Mouse (Mus musculus) frontal cortex, postnatal 36 days (tissue): ENCODE measurements around the gene Adgrd1.
A peak's percentile ranks its signal among the peaks of the same experiment; 100 is the strongest.
"Not testable (repeated sequence)": the region's sequence is repeated elsewhere in the genome, so short reads cannot be mapped to it uniquely, and the experiment has no call there.

Experiments used
- DNase-seq, 2 experiments: peaks; one replicate each; pipeline ENCODE4 v3.0.0; 2022; ENCODE audit warnings: low spot score in 2 of 2

Adgrd1 gene

DNA sequence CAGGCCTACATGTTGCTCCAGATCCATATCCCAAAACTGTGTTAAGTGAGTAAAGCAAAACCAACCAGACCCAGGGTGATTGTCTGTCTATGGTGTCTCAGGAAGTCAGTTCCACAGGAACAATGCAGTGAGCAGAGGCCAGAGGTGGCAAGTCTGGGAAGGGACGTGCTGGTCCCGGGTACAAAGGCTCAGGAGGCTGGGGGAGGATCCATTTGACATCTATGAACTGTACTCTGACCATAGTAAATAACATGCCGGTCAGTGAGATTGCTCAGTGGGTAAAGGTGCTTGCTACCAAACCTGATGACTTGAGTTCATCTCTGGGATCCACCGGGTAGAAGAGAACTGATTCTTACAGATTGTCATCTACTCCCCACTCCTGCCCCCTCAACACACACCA is 3.4 kb upstream of the Adgrd1 start:
- no peak for DNase-seq

GRCm38 (mm10) chr5:129094236-129094635 is 2.3 kb upstream of the Adgrd1 start:
- no peak for DNase-seq

DNA sequence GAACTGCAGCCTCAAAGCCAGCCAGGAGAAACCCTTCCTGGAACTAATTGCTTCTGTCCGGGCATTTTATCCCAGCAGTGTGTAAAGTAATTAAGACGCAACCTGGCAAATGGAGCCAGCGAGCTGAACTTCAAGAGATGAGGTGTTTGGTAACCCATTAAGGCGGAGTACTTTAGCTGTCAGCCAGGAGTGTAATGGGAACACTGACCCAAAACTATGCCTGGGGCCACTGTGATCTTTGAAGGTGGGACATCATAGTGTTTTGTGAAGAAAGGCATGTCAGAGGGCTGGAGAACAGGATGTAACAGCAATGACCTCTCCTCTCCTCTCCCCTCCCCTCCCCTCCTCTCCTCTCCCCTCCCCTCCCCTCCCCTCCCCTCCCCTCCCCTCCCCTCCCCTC is 7.5 kb downstream of the Adgrd1 start:
- DNase-seq, result no peak

GRCm38 (mm10) chr5:129111729-129112128 is 15.2 kb downstream of the Adgrd1 start:
- no peak for DNase-seq

DNA sequence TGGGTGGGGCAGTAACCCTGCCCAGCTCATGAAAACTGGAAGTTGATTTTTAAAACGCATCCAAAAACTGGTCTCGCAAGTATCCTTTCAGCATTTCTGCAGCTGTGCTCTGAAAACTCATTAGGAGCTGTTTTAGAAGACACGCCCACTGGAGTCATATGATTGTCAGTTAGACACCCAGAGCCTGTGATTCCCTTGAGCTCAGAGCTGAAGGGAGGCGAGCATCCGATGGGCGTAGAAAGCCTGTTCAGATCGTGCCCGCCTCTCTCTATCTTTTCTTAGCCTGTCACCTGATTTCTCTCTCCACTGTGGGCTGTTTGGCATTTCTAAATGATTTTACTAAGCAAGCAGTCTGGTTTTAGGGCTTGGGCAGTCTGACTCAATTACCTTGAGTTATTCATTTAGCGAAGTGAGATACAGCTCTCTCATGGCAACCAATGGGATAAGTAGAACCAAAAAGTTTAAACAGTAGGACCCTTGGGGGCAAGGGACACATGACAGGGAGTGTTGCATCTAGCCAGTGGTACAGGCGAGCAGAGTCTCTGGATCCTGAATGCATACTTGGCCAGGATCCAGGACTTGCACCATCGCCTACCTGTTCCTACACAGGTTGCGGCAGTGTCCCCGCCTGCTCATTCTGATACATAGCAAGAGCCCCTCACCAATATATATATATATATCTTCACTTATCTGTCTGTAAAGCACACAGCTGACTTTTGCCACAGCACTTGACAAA is 17.4 kb downstream of the Adgrd1 start:
- peak; percentile 58 to 84 for DNase-seq

DNA sequence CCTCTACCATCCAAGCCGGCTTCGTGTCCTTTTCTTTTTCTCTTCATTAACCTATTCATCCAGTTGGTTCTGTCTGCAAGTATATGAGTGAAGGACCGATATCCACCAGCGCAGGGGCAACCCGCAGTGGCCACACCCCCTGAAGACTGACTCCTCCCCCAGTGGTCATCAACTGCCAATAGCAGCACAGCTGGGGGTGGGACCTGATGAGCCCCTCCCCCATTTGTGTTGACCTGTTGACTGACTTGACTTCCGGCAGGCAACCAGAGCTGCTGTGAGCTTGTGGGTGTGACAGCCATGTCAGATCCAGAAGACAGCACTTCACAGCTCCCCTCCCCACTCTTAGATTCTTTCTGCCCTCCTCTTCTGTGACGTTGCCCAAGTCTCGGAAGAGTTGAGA is 19.7 kb downstream of the Adgrd1 start:
- DNase-seq, result no peak

- DNase-seq, result no peak
Measured at GRCm38 (mm10) chr5:129117593-129118113, 21.1 kb downstream of the Adgrd1 start.

GRCm38 (mm10) chr5:129118523-129118922 is 22.0 kb downstream of the Adgrd1 start:
- no peak for DNase-seq

DNA sequence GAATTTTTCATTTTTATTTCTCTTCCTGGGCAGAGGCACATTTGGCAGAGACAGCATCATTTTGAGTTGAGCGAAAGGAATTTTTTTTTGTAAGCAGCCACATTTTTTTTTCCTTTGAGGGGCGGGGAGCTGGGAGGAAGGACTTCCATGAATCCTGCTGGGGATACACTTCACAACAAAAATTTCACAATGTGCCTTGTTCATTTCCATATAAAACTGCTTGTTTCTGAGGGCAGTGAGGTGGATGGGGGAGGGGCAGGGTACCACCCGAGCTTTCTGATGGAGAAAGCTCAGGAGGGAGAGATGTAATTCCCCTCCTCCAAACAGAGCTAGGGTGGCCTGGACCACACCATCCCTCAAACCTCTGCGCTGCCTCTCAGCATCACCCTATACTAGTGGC is 22.6 kb downstream of the Adgrd1 start:
- no peak for DNase-seq

DNA sequence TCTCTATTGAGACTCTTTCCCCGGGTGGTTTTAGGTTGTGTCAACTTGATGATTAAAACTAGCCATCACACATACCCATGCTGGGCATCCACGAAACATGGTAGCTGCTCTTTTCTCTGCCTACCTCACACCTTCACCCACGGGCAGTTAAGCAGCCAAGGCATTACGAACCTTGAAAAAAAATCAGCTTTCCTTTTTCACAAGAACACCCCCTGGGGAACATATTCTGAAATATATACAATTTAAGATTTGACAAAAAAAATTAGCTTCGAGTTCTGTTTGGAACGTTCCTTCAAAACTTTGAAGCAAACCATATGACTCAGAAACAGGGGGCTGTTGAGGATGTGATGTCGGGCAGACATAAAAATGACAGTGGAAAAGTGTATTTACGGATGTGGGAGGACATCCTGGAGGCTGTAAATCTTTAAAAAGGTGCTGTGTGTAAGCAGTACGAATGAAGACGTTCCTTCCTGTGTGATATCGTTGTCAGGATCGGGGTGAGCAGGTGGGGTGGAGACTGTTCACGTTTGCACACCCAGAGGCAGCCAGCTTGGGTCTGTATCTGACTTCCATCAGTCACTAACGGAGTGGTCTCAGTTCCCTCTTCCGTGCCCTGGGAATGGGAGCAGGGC is 25.2 kb downstream of the Adgrd1 start:
- DNase-seq, result peak; percentile 58 to 66

GRCm38 (mm10) chr5:129122491-129122890 is 25.9 kb downstream of the Adgrd1 start:
- DNase-seq, result no peak

DNA sequence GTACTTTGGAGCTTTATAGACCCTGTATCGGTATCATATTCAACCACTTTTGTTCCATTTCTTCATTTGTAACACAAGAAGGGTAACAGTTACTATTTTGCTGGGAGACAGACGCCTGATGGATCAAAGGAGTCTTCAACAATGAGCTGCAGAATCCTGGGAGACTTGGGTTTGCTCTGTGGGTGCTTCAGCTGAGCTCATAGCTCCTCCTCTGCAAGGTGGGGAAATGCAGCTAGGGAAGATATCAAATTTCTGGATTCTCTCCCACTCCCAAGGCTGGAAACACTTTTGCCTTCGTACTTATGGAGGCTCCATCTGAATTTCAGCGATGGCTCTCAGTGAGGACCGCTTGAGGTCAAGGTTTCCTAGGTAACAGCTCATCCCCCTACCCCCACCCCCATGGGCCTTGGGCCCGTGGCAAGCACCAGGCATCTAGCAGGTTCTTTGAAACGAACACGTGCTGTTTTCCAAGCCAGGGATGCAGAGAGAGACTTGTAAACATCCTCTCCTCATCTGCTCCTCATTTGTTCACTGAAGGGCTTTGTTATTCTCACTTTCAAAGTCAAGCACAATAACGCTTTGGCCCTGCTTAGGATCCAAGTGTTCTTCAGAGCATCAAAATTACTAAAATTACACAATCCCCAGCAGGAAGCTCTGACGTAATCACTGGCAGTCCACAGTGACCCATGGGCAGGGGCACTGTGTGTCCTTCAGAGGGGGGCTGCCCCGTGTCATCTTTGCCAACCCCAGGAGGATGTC is 27.7 kb downstream of the Adgrd1 start:
- DNase-seq, result no peak

- DNase-seq, result not testable (repeated sequence)
Measured at GRCm38 (mm10) chr5:129128310-129128709, 31.8 kb downstream of the Adgrd1 start.

GRCm38 (mm10) chr5:129130301-129130700 is 33.8 kb downstream of the Adgrd1 start:
- DNase-seq, result no peak

GRCm38 (mm10) chr5:129137405-129137804 is 40.9 kb downstream of the Adgrd1 start:
- DNase-seq, result peak in 1 of 2 experiments; percentile 78

DNA sequence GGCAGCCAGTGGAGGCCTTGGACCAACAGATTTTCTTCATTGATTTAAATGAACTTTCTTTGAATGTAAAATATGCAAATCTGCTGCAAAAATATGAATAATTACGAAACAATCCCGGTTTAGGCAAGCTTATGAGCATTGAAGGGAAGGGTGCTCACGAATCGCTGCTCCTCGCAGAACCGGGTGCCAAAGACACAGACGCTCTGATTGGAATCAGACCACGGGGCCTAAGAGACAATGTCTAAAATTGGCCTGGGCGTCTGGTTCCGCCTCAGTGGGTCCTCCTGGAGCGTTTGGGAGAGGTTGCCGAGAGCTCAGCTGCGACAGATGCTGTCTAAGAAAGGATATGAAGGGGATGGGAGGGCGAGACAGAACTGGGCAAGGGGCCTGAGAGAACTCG is 42.0 kb downstream of the Adgrd1 start:
- DNase-seq, result peak; percentile 57 to 78

- no peak for DNase-seq
Measured at GRCm38 (mm10) chr5:129142801-129143200, 46.3 kb downstream of the Adgrd1 start.

GRCm38 (mm10) chr5:129145307-129145935 is 48.9 kb downstream of the Adgrd1 start:
- DNase-seq, result peak in 1 of 2 experiments; percentile 55

DNA sequence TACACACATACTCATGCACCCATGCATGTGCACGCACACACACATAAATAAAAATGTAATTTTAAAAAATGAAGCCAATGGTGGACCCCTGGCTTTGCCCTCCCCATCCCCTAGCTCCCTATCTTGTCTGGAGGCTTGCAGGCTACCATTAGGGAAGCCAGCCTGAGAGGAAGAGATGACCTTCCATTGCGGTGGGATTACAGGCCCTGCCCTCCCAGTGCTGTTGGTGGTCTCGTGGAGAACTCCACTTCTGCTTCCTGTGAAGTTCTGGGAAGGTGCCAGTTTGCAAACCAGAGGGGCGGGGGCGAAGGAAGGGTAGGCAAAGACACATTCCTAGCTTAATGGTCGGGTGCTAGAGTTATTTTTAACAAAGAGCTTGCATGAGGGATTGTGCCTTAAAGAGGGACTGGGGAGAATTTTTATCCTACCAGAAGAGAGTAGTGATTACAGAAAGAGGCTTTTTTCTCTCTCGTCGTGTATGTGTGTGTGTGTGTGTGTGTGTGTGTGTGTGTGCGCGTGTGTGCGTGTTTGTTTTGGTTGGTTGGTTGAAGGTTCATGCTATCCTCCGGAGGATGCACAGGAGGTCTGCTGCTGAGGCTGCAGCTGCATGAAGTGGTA is 50.5 kb downstream of the Adgrd1 start:
- DNase-seq, result peak in 1 of 2 experiments; percentile 49

DNA sequence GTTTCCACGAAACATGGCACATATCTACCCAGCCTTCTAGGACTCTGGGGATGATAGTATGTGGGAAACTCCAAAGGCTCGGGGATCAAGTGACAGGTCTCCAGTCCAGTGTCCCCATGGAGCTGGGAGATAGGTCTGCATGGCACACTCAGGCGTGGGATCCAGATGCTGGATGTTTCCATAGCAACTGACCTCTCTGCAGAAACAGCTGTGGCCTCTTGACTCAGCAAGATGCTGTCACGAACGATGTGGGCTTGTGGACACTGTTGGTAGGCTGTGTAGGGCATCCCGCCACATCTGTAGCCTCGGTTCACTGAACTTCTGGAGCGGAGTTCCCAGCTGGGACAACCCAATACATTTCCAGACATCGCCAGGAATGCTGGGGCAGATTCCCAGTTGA is 51.9 kb downstream of the Adgrd1 start:
- DNase-seq, result no peak
